Mouse (Mus musculus) small intestine, adult 2 months (tissue): ENCODE data around the gene Rims3.

ENCODE experiments used
- CTCF ChIP-seq: fragments of 200-500 bp; IDR thresholded peaks from 2 replicates; pipeline ENCODE4 v1.5.1; 2012; ENCODE audit warnings: low read depth, mild to moderate bottlenecking, control low read depth, inconsistent platforms, low read length, moderate library complexity, mixed read lengths; ENCODE audit not compliant: insufficient replicate concordance, insufficient read length; ENCODE audit errors: extremely low read depth
- POLR2A ChIP-seq: fragments of 200-500 bp; IDR thresholded peaks from 2 replicates; pipeline ENCODE4 v1.6.1; 2012; ENCODE audit warnings: low read depth, mild to moderate bottlenecking, control low read depth, inconsistent platforms, low read length, moderate library complexity

- TF ChIP-seq CTCF (peak; percentile 24; the same call in 1 of the 2 replicates), POLR2A (no peak)
Measured at GRCm38 (mm10) chr4:120887381-120888112, 32.9 kb downstream of the Rims3 start.
